14 mouse cellular contexts compared by ENCODE assay signal in the genomic region with DNA sequence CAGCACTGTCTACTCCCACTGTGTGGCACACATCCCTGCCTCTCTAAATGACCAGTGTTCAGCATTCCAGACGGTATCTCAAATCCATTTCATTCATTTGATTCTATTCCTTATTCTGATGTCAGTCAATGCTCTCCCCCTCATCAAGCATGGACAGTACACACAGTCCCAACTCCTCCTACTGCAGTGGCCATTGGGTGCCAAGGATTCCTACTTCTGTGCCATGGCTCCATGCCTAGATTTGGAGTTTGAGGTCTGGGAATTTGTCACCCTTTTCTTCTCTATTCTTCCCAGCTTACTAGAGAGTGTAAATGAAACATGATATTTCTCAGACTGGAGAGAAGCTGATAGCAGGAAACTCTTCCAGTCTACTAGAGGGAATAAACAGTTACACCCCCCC.
"Had no signal": no experiment of that assay in that cellular context is flagged by ENCODE, and none has a peak within 500 bp of the region (broad histone marks: within the 10 kb centered on the region; RNA-seq: fewer than 3 reads in every experiment).

No protein-coding gene starts in this region.

- H3K27ac ChIP-seq: layer of hippocampus, adult 2 months; limb, embryonic 10.5 days; liver, embryonic 13.5 days; lung, embryonic 15.5 days; macrophage; midbrain, embryonic 13.5 days had no signal

- DNase-seq: kidney, postnatal 10 days; kidney, postnatal 4 days; liver, embryonic 13.5 days; liver, postnatal 0 days; lung, postnatal 14 days; right cerebral cortex, adult 18-20 months; right cerebral cortex, postnatal 25 days; thymus, adult 18-20 months; thymus, postnatal 14 days had no signal

- H3K9ac ChIP-seq: liver, embryonic 13.5 days; liver, postnatal 0 days; lung, embryonic 15.5 days; midbrain, embryonic 13.5 days had no signal

- H3K4me2 ChIP-seq: liver, embryonic 13.5 days; lung, embryonic 15.5 days had no signal

- H3K9me3 ChIP-seq: limb, embryonic 10.5 days; liver, embryonic 13.5 days; lung, embryonic 15.5 days; midbrain, embryonic 13.5 days had no signal

- H3K4me3 ChIP-seq: layer of hippocampus, adult 2 months; limb, embryonic 10.5 days; liver, embryonic 13.5 days; lung, embryonic 15.5 days; midbrain, embryonic 13.5 days had no signal

- H3K27me3 ChIP-seq: liver, embryonic 13.5 days; lung, embryonic 15.5 days; midbrain, embryonic 13.5 days had no signal

- ATAC-seq: liver, postnatal 0 days; midbrain, embryonic 13.5 days had no signal

- H3K36me3 ChIP-seq: limb, embryonic 10.5 days; lung, embryonic 15.5 days; midbrain, embryonic 13.5 days had no signal
